Mouse (Mus musculus) cerebellum, adult 11 months (tissue): Measurements from ENCODE around the gene Plcg2.

ENCODE experiments used
- DNase-seq: peaks from one replicate; pipeline ENCODE4 v3.0.0; 2022

The Plcg2 gene

DNA sequence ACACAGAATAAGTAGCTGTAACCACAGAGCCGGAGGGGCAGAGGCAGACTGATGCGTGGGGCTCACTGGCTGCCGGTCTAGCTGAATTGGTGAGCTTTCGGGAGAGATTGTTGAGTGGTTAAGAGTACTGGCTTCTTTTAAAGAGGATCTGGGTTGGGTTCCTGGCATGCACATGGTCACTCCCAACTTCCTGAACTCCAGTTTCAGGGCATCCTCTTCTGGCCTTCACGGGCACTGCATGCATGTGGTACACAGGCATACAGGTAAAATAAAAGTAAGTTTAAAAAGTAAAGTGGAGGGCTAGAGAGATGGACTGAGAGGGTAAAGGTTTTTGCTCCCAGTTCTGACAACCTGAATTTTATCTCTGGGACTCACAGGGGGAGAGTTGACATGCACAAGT lies 52.4 kb downstream of the Plcg2 start:
- no peak for DNase-seq

DNA sequence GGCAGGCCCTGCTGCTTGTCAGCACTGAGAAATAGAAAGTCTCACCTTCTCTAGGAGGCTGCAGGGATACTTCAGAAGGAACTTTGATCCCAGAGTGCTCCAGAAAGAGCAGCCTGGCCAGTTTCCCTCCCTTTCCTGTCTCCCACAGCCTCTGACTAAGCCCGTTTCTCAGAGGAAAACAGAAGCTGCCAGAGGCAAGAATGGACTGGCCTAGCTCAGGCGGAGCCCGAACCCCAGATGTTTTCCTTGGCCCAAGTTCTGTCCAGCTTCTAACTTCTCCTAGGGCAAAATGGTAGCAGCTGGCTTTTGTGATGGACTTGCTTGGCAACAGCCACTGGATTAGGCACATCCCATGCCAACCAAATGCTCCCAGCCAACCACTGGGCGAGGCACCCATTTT lies 62.9 kb downstream of the Plcg2 start:
- DNase-seq, result no peak

DNA sequence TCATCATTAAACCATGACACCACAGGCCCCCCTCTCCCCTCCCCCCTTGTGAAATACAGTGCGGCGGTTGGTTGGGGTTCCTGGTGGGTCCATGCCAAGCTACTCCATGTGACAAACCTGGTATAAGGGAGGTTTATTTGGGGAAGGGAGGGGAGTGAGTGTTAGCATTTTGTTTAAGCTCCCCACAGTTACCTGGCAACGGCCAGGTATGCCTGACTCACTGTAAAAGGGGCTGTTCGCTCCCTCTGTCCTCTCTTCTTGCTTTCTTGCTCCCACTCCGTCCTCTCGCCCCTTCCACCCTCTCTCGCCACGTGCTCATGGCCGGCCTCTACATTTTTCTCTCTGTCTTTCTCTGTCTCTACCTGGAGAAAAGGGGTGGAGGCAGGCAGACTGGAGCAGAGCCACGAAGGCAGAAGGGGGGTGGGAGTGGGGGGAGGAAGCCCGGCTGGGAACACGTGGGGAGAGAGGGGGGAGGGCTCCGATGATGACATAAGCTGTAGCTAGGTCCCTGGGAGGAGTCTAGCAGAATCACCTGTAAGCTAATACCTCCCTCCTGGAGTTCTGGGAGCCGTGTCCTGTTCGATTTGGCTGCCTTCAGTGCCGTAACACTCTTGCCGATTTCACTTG lies 63.8 kb downstream of the Plcg2 start:
- no peak for DNase-seq

DNA sequence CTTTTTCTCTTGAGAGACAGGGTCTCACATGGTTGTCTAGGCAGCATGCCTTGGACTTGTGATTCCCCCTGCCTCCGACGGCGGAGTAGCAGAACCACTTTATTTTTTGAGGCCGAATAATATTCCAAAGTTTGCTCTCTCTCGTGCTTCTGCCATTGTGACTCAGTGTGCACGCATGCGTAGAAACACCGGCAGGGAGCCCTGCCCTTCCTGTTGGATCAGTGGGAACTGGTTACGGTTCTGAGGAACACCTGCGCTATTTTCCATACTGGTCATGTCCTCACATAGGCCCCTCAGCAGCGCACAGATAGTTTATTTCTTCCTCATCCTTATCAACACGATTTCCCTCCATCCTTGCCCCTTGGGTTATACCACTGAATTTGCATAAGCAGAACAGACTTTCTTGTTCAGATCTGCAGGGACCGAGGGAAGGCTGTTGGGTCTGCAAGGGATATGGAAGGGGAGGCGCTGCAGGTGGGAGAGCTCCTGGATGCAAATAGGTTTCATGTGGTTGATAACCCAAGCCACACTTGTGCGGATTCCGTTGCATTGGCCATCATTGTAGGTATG lies 64.4 kb downstream of the Plcg2 start:
- no peak for DNase-seq

DNA sequence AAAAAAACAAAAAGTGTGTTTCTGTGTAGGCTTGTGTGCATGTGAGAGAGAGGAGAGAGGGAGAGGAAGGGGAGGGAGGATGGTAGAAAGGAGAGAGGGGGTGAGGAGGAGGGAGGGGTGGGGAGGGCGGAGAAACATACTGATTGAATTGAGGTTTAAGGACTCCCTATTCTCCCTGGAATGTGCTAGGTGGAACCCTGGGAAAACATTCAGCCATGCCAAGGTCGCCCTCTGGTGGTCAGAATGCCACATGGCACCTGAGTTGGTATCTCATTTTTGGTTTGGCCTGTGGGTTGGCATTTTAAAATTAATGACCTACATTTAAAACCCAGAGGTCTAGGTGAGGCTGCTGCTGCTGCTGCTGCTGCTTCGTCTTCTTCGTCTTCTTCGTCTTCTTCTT lies 71.3 kb downstream of the Plcg2 start:
- peak; percentile 37 for DNase-seq

DNA sequence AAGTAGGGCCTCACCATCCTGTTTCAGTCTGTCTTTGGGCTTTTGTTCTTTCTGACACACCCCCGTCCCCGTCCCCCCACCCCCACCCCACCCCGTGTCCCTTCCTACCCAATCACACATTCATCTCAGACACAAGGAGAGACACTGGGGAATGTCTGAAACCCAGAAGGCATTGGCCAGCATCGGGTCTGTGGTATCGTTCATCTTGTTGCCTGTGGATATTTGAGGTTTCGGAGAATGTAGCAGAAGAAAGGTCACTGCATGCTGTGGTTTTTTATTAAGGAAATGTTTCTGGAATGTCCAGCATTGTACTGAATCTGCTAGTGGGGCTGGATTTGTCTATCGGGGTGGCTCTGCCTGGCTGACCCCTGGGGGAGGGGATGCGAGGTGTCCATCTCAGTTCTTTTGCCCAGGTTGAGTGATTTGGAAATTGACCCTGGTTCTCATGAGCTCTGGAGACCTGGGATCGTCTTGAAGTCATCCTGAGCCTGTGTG lies 78.2 kb downstream of the Plcg2 start:
- no peak for DNase-seq

DNA sequence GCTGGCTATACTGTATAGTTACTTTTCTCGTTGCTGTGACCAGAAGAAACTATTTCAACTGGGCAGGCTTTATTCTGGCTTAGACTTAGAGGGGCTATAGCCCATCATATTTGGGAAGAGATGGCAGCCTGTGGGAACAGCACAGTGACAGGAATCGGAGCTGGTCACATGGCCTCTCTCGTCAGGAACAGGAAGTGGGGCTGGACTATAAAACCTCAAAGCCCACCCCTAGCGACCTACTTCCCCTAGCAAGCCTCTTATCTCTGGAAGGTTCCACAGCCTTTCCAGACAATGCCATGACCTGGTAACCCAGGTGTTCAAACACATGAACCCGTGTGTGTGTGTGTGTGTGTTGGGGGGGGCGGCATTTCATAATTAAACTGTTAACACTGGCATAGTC lies 79.0 kb downstream of the Plcg2 start:
- DNase-seq, result no peak

DNA sequence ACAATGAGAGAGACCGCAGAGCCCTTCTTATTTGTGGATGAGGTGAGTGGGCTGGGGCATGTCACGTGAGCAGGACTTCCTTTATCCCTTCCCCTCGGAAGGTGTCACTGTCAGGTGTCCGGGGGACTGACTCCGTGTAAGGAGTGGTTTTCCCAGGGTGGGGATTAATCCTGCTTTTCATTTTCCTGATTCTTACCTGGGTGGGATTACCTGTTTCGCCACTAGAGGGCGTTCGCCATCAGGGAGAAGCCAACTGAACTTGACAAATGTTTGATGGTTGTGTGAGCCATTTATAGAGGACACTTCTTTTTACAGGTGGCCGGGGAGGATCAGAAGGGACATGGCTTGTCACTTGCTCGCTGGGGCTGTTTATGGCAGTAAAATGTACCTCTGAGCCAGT lies 79.8 kb downstream of the Plcg2 start:
- DNase-seq, result no peak

DNA sequence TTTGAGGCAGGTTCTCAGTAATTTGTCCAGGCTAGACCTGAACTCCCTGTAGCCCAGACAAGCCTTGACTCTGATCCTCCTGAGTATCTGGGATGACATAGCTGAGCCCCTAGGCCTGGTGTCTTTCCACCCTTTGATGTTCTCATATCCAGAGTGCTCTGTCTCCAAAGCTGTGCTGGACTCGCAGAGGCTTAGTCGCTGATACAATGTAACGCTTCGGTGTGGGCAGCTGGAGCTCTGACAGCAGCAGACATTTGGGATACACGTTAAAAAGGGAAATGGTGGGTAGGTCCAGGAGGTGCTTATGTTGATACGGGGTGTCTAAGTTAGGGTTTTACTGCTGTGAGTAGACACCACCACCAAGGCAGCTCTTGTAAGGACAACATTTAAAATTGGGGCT lies 80.8 kb downstream of the Plcg2 start:
- no peak for DNase-seq

DNA sequence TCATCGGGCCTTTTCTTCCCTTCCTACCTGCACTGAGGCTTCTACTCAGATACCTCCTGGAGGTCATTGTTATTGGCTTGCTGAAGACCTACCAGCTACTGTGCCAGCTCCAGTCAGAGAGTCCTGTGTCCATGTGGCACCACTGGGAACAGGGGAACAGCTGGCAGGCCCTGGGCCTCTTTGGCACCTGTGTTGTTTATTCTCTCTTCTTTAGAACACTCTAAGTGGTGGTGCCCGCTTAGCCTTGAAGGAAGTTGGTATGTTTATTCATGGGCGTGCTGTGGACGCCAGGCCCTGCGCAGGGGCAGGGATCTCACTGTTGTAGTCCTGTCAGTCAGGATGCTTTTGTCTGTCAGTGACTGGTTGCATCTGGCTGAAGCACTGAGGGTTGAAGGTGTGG lies 95.8 kb downstream of the Plcg2 start:
- no peak for DNase-seq

DNA sequence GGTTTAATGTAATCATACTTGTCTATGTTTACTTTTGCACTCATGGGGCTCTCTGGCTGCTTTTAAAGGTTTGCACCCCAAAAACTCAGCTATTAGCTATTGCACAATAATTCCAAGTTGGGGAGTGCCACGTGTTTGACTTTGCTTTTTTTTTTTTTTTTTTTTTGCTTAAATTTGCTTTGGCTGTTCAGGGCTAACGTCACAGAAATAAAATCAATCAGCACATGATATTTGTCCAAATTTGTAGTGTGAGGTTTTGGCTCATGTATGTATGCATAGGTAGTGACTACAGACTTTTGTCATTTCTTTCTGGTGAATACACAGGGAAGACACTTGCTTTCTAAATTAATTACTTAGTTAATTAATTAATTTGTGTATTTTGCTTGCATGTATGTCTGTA lies 96.9 kb downstream of the Plcg2 start:
- no peak for DNase-seq

DNA sequence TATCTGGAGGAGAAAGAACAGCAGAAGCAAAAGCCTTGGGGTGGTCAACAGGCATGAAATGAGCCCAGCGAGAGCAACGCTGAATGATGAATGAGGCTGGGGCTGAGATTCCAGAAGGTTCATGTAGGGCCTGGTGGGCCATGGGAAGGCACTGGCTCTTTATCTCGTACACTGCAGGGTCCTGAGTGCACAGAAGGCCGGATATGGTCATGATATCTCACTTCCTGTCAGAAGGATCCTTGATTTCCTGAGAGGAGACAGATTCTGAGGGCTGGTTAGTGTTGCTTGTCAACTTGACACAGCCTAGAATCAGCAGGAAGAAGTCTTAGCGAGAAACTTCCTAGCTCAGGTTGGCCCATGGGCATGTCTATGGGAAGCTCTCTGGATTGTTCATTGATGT lies 98.7 kb downstream of the Plcg2 start:
- no peak for DNase-seq

DNA sequence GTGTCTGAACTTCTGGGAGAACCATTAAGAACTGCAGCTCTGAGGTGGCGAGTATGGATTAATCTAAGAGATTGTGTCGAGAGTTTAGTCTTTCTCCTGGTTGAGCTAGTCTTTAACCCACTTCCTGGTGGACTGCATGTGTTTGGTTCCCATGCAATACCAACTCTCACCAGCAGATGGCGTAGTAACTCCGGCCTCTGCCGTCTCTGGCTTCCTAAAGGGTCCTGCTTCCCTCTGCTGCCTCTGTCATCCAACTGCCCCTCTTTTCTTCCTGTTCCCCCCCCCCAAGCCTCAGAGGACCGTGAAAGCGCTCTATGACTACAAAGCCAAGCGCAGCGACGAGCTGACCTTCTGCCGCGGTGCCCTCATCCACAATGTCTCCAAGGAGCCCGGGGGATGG lies 102.7 kb downstream of the Plcg2 start:
- no peak for DNase-seq

DNA sequence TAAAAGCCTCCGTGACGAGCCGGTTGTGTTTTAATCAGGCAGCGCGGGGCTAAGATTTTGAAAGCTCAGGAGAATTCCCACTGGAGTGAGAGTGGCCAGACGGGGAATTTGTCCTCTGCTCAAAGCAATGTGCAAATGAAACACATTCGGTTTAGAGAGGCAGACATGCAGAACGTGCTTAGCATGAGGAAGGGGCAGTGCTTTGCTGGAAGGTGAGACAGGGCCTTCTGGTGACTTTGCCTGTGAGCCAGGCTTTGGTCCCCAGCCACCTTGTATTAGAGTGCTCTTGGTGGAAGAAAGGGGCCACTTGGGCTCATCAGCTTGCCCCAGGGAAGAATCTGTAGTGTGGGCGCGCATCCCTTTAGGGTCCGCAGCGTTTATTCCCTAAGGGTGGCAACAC lies 106.0 kb downstream of the Plcg2 start:
- DNase-seq, result no peak

DNA sequence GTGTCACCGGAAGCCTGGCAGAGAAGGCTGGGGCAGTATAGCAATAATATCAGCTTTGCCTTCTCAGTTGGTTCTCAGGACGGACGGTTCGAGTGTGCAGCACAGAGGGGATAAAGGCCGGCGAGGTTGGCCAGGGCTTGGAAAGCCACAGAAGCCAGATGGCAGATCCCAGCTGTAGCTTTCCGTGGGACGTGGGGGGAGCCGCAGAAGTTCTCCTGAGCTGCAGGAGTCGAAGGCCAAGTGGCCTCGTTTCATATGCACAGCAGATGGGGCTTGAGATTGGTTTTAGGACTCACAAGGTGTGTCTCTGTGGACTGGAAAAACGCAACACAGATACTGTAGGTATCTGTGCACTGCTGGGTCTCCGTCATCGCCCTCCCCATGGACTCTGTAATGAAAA lies 106.6 kb downstream of the Plcg2 start:
- DNase-seq, result peak; percentile 66

DNA sequence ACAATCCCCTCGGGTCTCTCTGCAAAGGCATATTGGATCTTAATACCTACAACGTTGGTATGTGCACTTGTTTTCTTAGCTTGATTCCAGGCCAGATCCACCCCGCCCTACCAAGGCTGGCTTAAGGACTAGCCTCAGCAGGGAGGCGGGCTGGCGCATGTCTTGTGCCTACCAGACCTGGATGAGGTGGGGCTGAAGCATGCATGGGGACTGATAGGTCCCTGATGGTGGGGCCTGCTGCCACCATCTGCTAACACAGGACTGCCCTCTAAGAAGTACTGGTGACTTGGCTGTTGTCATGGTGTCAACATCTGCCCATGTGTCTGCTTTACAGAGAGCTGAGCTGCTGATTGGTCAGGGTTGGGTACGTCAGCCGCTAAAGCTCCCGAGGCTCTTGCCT lies 107.1 kb downstream of the Plcg2 start:
- peak; percentile 52 for DNase-seq

DNA sequence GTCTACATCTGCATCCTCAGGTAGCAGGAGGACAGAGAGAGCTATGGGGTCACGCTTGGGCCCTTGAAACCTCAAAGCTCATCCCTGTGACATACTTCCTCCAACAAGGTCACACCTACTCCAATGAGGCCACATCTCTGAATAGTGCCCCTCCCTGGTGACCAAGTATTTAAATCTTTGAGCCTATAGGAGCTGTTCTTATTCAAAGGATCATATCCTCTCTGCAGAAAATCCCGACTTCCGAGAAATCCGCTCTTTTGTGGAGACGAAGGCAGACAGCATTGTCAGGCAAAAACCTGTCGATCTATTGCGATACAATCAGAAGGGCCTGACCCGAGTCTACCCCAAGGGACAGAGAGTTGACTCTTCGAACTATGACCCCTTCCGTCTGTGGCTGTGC lies 112.4 kb downstream of the Plcg2 start:
- no peak for DNase-seq

DNA sequence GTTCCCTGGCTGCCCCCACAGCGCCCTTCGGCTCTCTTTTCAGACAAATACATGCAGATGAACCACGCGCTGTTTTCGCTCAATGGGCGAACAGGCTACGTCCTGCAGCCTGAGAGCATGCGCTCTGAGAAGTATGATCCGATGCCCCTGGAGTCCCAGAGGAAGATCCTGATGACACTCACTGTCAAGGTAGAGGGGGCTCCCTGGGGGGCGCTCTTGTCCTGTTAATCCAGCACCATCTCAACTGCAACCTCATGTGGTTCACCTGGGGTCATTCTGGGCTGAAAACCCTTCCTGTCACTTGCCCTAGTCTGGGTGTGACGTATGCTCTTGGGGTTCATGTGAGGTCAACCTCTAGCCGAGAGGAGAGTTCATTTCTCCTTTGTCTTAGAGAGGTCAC lies 114.8 kb downstream of the Plcg2 start:
- no peak for DNase-seq

DNA sequence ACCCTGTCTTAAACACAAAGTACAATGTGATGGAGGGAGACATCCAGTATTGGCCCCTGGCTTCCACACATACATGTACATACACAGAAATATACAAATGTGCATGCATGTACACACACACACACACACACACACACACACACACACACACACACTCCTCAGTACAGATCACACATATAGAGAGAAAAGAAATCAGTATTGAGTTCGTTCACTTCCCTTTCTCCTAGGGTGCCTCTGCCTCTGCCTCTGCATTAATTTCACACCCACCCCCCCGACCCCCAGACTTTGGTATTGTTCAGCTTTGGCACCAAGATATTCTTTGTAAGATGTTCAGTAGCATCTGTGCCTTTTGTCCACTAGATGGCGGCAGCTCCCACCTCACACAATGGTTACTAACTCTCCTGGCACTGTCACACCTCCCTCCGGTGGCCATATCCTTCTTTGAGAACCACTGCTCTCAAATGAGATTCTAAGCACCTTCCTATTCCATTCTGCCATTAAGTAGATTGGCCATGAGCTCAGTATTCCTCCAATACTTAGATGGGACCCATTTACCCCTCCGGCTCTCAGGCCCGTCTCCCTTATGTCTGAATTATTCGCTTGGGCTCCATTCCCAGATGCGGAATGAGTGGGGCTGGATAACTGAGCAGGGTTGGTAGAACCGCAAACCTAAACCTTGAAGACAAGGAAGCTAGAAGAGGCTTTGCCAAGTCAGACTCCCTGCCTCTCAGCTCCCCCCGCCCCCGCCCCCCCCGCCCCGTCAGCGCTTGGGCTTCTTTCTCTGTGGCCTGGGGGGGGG lies 128.1 kb downstream of the Plcg2 start:
- DNase-seq, result peak; percentile 38

DNA sequence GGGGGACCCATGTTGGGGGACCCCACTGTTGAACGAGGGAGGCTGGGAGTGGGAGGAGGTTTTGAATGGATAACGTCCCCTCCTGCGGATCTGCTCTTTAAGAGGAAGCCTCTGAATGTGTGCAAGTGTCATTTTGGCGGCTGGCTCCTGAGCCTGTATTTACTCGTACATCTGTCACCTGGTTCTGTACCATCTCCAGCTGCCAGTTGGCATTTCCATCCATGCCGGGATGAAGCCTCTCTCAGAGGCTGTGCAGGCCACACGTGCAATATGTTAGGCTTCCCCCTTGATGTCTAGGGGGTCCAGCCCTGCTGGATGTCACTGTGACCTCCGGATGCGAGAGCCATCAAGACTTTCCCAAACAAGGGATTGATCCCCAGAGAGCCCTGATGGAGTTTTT lies 129.0 kb downstream of the Plcg2 start:
- DNase-seq, result no peak

DNA sequence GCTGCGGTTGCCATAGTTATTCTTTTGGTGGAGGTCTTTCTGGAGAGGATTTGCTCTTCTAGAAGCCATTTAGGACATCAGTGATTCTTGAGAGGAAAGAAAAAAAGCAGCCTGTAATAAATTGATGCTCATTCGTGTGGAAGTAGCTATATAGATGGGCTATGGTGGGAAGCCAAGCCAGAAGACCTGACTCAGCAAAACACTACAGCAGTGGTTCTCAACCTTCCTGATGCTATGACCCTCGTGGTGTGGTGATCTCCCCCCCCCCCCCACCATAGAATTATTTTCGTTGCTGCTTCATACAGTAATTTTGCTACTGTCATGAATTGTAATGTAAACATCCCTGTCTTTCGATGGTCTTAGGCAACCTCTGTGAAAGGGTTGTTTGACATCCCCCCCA lies 134.4 kb downstream of the Plcg2 start:
- DNase-seq, result no peak

DNA sequence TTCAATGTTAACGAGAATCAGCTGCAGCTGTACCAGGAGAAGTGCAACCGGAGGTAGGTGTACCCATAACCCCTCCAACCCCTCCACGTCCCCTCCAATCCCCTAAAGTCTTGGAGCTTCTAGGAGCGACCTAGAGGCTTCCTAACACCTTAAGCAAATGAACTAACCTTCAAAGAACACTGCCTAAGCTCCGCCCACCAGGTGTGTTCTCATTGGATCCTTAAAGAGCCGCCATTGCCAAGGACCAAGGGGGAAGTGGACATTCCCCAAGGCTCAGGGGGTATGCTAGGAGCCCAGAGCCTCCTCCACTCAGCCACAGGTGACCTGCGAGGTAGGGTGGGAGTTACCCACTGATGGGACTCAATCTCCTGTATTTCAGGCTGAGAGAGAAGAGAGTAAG lies 136.3 kb downstream of the Plcg2 start:
- no peak for DNase-seq

DNA sequence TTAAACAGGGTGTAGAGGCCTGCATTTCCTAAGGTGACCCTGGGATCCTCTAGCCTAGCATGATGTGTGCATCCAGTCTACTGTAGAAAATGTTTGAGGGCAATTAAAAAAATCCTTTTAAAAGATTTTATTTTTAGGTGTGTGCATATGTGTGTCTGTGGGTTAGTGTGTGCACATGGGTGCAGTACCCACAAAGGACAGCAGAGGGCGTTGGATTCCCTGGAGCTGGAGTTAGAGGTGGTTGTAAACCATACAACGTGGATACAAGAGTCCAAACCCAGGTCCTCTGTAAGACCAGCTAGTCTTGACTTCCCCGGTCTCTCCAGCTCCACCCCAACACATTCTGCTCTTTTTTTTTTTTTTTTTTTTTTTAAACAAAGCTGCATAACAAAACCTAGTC lies 139.4 kb downstream of the Plcg2 start:
- no peak for DNase-seq

DNA sequence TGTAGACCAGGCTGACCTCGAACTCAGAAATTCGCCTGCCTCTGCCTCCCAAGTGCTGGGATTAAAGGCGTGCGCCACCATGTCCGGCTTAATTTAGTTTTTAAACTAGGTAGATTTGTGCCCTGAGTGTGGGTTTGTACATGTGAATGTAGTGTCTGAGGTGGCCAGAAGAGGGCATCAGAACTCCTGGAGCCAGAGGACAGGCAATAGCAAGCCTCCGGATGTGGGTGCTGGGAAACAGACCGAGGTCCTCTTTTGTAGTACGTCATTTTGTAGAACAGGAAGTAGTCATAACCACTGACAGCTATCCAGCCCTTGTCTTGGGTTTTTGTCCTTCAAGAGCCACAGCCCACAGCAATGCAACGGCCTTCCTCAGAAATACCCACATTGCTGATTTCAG lies 141.5 kb downstream of the Plcg2 start:
- DNase-seq, result no peak

DNA sequence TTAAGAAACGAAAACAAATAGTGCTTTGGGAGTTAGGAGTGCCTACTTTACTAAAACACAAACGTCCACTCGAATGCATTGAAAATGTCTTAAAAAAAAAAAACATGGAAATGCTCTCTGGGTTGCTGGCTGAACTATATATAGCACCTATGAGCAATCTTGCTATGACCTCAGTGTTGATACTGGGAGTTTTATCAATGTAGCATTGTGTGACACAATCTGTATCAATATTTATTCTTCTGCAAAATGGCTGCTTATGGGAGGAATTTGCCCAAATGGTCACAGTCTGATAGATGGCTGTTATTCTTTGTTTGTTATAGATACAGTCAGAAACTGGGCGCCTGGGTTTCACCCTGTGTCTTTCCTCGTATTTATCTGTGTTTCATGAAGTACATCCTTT lies 147.4 kb downstream of the Plcg2 start:
- DNase-seq, result no peak
